Mouse (Mus musculus) midbrain, embryonic 15.5 days (tissue): Measurements from ENCODE around the gene Fxn. TPM values are rescaled to one million over a fixed set of nuclear protein-coding genes. Genes with fewer than 3 reads are reported as not detected.
A peak's percentile ranks its signal among the peaks of the same experiment; 100 is the strongest.

Source experiments
- ATAC-seq: fragments of 200-750 bp; cut with Nextera tagmentation; replicated peaks from 2 replicates; pipeline ENCODE4 v1.8.0; 2017; ENCODE audit warnings: moderate TSS enrichment
- H3K27ac ChIP-seq: fragments of 300-500 bp; sonication (generic); 2 replicates; pipeline ENCODE4 v1.5.1; 2015; ENCODE audit warnings: mild to moderate bottlenecking, inconsistent platforms
- H3K27me3 ChIP-seq: fragments of 300-500 bp; sonication (generic); replicated peaks from 2 replicates; pipeline ENCODE4 v1.6.1; 2015; ENCODE audit warnings: inconsistent platforms
- H3K36me3 ChIP-seq: fragments of 300-500 bp; sonication (generic); replicated peaks from 2 replicates; pipeline ENCODE4 v1.6.1; 2015; ENCODE audit warnings: inconsistent platforms
- H3K4me1 ChIP-seq: fragments of 300-500 bp; sonication (generic); 2 replicates; pipeline ENCODE4 v1.6.1; 2015; ENCODE audit warnings: inconsistent platforms
- H3K4me2 ChIP-seq: fragments of 300-500 bp; sonication (generic); 2 replicates; pipeline ENCODE4 v1.6.1; 2015; ENCODE audit warnings: inconsistent platforms, mild to moderate bottlenecking, moderate library complexity
- H3K4me3 ChIP-seq: fragments of 300-500 bp; sonication (generic); 2 replicates; pipeline ENCODE4 v1.5.1; 2015; ENCODE audit warnings: mild to moderate bottlenecking, inconsistent platforms
- H3K9ac ChIP-seq: fragments of 300-500 bp; sonication (generic); 2 replicates; pipeline ENCODE4 v1.6.1; 2015; ENCODE audit warnings: mild to moderate bottlenecking, inconsistent platforms
- H3K9me3 ChIP-seq: fragments of 300-500 bp; sonication (generic); 2 replicates; pipeline ENCODE4 v1.6.1; 2016; ENCODE audit warnings: inconsistent platforms
- WGBS: fragments of 180-500 bp; shearing (Covaris S2); methylation state at CpG from one replicate; pipeline ENCODE4 v1.1.7; 2015; ENCODE audit warnings: mixed read lengths; 5-methylcytosine and 5-hydroxymethylcytosine counted together
- polyA plus RNA-seq: library from polyadenylated mRNA; unstranded; fragments of >200 nt; fragmentation: Nextera tagmentation; extraction: Ambion mirVana; gene quantifications from 2 replicates; pipeline ENCODE4 v1.2.1, GENCODE M21; 2015

The Fxn gene
- polyA plus RNA-seq, 1 experiment from 2014 or later: 38.1 TPM

DNA sequence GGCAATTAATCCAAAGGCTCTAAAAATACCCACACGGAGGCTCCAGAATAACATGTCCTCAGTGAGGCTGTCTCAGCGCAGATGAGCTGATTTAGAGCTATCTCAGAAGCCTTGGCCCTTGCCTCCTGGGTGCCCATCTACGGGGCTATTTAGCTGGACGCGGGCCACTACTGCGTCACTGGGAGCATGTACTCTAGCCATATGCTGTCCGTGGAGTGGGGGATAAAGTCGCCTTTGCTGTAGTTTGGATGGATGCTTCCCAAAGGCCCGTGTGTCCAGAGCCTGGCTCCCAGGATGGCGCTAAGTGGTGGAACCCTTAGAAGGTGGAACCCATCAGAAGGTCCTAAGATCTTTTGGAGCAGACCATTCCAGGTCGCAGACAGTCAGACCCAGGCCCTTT lies 34.3 kb upstream of the Fxn start:
- no peak overlapping the region for H3K4me3 ChIP-seq
- H3K4me2 ChIP-seq: no peak overlapping the region
- H3K27ac ChIP-seq: no peak overlapping the region
- no peaks in the 10 kb centered on the region for H3K9me3 ChIP-seq
- WGBS: 95% methylated on average over 11 of the region's 11 CpGs
- ATAC-seq: no peak
- H3K36me3 ChIP-seq: no peaks in the 10 kb centered on the region
- peaks cover 12% of the 10 kb centered on the region; the same call in 1 of the 2 replicates for H3K4me1 ChIP-seq
- H3K27me3 ChIP-seq: no peaks in the 10 kb centered on the region
- H3K9ac ChIP-seq: no peak overlapping the region

DNA sequence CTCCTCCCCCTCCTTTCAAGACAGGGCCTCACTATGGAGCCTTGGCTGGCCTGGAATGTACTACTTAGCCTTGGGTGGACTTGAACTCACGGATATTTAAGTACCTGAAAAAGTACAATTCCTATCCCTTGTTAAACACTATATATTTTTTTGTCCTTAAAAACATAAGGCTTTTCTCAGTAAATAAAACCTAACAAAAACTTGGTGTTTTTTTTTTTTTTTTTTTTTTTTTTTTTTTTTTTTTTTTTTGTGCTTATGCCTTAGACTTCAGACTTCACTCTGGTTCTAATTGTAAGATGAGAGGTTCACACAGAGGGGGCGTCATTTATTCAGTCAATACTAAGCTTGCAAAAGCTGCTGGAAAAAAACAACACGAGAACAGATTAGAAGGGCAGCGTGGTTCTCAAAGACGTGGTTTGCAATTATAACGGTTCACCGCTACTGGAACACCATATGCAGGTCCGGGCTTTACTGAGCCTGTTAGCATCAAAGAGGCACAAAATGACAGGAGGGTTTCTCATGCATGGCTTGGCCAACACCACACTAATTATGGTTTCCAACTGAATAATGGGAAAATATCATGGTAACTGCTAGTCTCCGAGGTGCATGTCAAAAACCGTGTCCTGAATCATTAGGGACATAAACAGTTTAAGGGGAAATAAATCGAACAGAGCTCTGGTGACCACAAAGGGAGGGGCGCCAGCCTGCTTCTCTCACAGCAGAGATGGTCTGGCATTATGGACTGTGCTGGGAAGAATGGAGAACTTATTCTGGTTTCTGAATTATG lies 32.3 kb upstream of the Fxn start:
- no peaks in the 10 kb centered on the region for H3K9me3 ChIP-seq
- no peak overlapping the region for H3K27ac ChIP-seq
- no peak overlapping the region for H3K4me3 ChIP-seq
- peak; percentile 62 for ATAC-seq
- H3K9ac ChIP-seq: no peak overlapping the region
- H3K27me3 ChIP-seq: no peaks in the 10 kb centered on the region
- peaks cover 18% of the 10 kb centered on the region for H3K4me1 ChIP-seq
- H3K36me3 ChIP-seq: no peaks in the 10 kb centered on the region
- no peak overlapping the region for H3K4me2 ChIP-seq
- WGBS: 26% methylated on average over 12 of the region's 12 CpGs

DNA sequence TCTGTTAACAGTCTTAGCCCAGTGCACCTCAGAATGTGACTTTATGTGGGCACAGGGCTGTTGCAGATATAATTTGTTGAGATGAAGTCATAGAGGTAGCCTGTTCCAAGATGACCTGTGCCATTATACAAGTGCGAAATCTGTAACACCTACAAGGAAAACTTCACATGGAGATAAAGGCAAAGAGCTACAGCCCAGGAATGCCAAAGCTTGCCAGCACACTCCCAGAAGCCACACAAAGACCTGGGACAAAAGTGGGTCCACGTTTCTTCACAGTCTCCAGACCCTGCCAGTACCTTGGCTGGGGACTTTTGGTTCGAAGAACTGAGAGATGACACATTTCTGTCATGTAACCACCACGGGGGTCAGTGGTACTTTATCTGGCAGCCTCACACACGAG lies 31.6 kb upstream of the Fxn start:
- Histone ChIP-seq H3K36me3 (no peaks in the 10 kb centered on the region), H3K27ac (no peak overlapping the region), H3K9me3 (no peaks in the 10 kb centered on the region), H3K4me1 (peaks cover 20% of the 10 kb centered on the region), H3K4me2 (no peak overlapping the region), H3K27me3 (no peaks in the 10 kb centered on the region), H3K9ac (no peak overlapping the region), H3K4me3 (no peak overlapping the region)
- WGBS: 80% methylated on average over 5 of the region's 5 CpGs
- no peak for ATAC-seq

DNA sequence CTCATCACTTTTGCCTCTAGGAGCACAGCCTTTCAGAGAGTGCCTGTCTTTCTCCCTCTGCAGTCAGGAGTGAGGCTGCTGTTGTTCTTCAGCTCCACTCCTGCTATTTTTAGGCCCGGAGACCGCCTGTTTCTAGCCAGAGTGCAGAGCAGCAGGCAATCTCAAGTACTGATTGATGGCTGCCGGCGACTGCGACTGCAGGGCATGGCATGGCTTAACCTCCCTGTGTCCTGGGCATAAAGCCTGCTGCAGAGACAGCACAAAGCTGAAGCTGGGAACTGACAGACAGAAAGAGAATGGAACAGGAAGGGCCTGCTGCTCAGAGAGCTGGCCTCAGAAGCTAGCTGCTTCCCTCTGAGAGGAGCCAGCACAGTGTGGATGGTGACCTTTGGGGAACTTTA lies 27.9 kb upstream of the Fxn start:
- Histone ChIP-seq H3K9ac (no peak overlapping the region), H3K36me3 (no peaks in the 10 kb centered on the region), H3K4me2 (no peak overlapping the region), H3K27ac (peak overlapping the region; percentile 53), H3K4me3 (no peak overlapping the region), H3K9me3 (no peaks in the 10 kb centered on the region), H3K4me1 (peaks cover 17% of the 10 kb centered on the region), H3K27me3 (peaks cover 4% of the 10 kb centered on the region; the same call in 1 of the 2 replicates)
- WGBS: 3% methylated on average over 5 of the region's 5 CpGs
- peak; percentile 58; the same call in 1 of the 2 replicates for ATAC-seq

DNA sequence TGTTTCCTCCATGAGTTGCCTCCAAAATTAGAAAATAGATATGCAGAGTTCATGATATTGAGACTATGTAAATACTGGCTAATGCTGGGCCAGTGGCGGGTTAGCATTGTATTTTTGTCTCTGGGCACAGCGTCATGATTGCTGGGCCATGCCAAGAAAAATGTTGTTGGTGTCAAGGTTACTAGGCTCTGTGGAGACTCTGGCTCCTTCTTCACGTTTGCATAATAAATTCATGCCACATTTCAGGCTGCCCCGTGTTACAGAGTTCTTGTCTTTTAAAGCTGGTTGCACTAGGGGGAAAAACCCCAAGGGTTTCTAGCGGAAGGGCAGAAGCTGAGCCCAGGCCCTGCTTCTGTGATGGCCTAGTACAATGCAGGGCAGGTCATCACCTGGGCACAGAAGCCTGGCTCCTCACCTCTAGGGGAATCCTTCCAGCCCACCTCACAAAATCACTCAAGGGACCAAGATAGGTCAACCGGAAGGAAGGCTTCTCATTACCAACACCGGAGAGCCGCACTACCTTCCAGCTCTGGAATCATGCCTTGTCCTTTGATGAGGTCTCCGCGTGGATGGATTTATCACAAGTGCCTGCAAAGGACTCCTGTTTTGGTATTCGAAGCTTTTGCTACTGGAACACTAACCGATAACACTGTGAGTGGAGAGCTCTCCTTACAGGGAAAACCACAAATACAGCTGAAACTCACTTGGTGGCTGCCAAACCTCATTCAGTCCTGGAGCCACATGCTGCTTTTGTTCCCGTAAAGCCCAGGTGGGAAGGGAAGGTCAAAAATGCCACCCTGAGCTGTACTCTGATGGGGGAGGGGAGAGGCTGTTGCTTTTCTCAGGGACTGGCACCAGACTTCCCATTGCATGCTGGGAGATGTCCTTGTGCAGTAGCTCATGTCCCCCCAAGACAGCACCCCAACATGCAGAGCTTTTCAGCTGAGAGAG lies 27.1 kb upstream of the Fxn start:
- H3K27ac ChIP-seq: peak overlapping the region; percentile 53
- 0 out of 2 replicates have a peak, but pooled peaks have one; percentile 17 for ATAC-seq
- no peak overlapping the region for H3K4me2 ChIP-seq
- H3K36me3 ChIP-seq: no peaks in the 10 kb centered on the region
- H3K9ac ChIP-seq: no peak overlapping the region
- no peak overlapping the region for H3K4me3 ChIP-seq
- WGBS: 64% methylated on average over 13 of the region's 13 CpGs
- peaks cover 5% of the 10 kb centered on the region; the same call in 1 of the 2 replicates for H3K27me3 ChIP-seq
- no peaks in the 10 kb centered on the region for H3K9me3 ChIP-seq
- peaks cover 12% of the 10 kb centered on the region for H3K4me1 ChIP-seq

DNA sequence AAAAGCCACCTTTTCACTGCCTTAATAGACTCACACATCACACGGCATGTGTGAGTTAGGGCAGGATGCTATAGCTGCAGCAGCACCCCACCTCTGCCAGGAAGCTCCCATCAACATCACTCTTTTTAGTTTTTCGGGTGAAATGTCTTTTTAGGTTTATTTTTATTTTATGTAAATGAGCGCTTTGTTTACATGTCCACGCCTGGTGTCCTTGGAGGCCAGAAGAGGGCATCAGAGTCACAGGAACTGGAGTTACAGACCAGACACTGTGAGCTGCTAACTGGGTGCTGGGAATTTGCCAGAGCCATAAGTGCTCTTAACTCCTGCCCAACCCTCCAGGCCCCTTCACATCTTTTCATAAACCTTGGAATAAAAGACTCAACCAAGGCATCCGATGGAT lies 25.9 kb upstream of the Fxn start:
- Histone ChIP-seq H3K4me1 (peaks cover 21% of the 10 kb centered on the region), H3K27ac (no peak overlapping the region), H3K36me3 (no peaks in the 10 kb centered on the region), H3K4me2 (no peak overlapping the region), H3K9ac (no peak overlapping the region), H3K27me3 (peaks cover 5% of the 10 kb centered on the region; the same call in 1 of the 2 replicates), H3K4me3 (no peak overlapping the region), H3K9me3 (no peaks in the 10 kb centered on the region)
- no peak for ATAC-seq
- WGBS: 93% methylated on average over 5 of the region's 5 CpGs

DNA sequence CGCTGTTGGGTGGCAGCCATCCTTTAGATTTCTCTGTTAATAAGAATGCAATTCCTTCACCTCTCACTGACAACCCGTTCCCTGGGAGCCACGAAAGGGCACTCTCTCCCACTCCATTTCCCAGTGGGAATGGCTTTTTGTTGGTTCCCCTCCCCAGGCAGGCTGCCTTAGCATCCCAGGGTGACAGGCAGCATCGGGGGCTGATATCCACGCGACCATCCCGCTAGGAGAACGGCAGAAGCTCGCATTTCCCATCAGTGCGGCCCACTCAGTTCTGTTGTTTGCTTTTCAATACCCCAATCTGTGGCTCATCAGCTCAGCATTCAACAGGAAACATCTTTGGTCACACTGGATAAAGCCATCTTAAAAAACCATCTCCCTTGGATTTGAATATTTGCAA lies 21.8 kb upstream of the Fxn start:
- WGBS: 15% methylated on average over 10 of the region's 10 CpGs
- peaks cover 5% of the 10 kb centered on the region; the same call in 1 of the 2 replicates for H3K27me3 ChIP-seq
- no peak overlapping the region for H3K4me2 ChIP-seq
- no peak overlapping the region; the same call in 1 of the 2 replicates for H3K27ac ChIP-seq
- ATAC-seq: no peak
- no peak overlapping the region for H3K4me3 ChIP-seq
- no peaks in the 10 kb centered on the region for H3K36me3 ChIP-seq
- H3K9ac ChIP-seq: no peak overlapping the region
- H3K9me3 ChIP-seq: no peaks in the 10 kb centered on the region
- H3K4me1 ChIP-seq: peaks cover 12% of the 10 kb centered on the region

DNA sequence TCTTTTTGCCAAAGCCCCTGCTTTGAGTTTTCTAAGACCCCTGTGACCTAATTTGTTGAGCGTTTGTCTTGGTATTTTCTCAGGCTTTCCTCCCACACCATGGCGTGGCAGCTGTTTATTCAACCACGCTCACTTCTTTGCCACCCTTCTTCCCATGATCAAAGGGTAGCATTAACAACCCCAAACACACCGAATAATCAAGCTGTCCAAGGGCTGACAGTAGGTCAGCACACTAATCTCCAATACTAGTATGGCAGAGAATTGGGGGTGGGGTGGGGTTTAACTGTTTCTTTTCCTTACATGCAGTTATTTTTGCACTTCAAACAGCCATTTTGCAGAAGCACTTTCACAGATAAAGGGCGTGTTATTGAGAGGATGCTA lies 21.4 kb upstream of the Fxn start:
- Histone ChIP-seq H3K27ac (no peak overlapping the region; the same call in 1 of the 2 replicates), H3K4me3 (no peak overlapping the region), H3K4me1 (peaks cover 12% of the 10 kb centered on the region), H3K4me2 (peak overlapping the region; percentile 11), H3K36me3 (no peaks in the 10 kb centered on the region), H3K27me3 (peaks cover 5% of the 10 kb centered on the region; the same call in 1 of the 2 replicates), H3K9me3 (no peaks in the 10 kb centered on the region), H3K9ac (no peak overlapping the region)
- peak; percentile 35; the same call in 1 of the 2 replicates for ATAC-seq
- 9% methylated on average over 5 of the region's 5 CpGs for WGBS

DNA sequence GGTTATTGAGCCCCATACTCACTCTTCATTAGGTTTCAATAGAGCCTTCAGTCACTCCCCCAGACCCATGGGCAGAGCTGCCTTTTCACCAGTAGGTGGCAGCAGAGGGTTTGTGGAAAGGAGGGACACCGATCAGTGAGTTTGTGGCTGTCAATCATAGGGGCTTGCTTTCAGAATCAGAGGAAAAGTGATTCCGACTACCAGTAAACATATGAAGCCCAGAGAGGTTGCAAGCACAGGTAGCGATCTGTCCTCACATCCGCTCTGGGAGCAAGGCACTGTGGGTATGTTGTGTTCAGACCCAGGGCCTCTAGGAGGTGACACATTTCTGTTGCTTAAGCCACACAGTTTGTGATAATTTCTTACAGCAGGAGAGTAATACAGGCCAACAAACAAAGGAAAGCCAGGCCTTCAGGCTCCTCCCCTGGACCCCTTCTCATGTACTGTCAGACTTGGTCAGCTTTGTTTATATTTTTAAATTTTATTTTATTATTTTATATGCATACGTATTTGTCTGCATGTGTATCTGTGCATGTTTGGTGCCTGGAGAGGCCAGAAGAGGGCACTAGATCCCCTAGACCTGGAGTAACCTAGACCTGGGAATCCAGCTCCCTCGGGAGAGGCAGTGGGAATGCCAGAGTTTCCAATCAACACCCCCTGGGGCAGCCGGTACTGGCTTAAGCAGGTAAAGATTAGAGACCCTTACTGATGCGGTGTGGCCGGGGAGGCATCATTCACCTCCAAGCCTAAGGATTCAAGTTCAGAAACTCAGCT lies 20.8 kb upstream of the Fxn start:
- Histone ChIP-seq H3K36me3 (no peaks in the 10 kb centered on the region), H3K27ac (0 out of 2 replicates have a peak overlapping the region, but pooled peaks have one; percentile 31), H3K4me2 (peak overlapping the region; percentile 47), H3K9me3 (no peaks in the 10 kb centered on the region), H3K27me3 (peaks cover 5% of the 10 kb centered on the region; the same call in 1 of the 2 replicates), H3K9ac (no peak overlapping the region), H3K4me1 (peaks cover 12% of the 10 kb centered on the region), H3K4me3 (peak overlapping the region; percentile 27)
- ATAC-seq: peak; percentile 94
- under 1% methylated on average over 9 of the region's 9 CpGs for WGBS

DNA sequence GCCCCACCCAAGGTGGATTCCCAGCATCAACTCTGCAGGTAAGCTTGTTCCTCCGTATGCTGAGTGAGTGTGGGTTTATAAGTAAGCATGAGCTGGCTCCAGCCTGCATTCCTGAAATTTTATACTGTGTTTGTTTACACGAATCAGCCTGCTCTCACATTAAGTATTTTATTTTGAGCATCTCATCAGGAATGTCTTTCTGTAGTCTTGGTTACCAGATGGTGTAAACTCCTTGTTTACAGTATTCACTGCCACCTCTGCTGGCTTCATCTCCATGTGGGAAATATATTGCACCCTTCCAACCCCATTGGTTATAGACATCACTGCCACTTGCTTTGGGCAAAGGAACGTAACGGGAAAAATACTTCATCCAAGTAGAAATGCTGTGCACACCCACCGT lies 13.1 kb upstream of the Fxn start:
- 88% methylated on average over 5 of the region's 5 CpGs for WGBS

DNA sequence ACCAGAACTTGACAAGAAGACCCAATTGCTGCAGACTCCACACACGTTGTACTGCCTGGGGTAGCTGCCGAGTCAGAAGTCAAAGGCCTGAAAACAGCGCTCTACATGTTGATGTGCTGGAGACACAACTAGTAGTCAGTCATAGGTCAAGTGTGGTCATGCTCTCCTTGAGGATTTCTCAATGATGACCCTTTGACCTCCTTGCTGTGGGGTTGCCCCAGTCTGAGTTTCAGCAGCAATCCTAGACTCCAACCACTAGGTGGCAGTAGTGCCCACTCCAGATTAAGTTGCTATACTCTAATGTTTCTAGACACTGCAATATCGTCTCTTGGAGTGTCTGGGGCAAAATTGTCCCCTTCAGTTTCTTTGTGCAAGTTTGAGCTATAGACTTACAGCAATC lies 3.8 kb upstream of the Fxn start:
- Histone ChIP-seq H3K4me1 (peaks cover 7% of the 10 kb centered on the region), H3K27me3 (no peaks in the 10 kb centered on the region), H3K9ac (no peak overlapping the region), H3K27ac (no peak overlapping the region), H3K4me3 (no peak overlapping the region), H3K4me2 (no peak overlapping the region), H3K9me3 (no peaks in the 10 kb centered on the region), H3K36me3 (no peaks in the 10 kb centered on the region)
- no peak for ATAC-seq
- WGBS: 61% methylated on average over 4 of the region's 4 CpGs

More for the DNA sequence above, 13.1 kb upstream of the Fxn start:
- H3K27me3 ChIP-seq: no peaks in the 10 kb centered on the region
- no peak overlapping the region for H3K4me3 ChIP-seq
- no peaks in the 10 kb centered on the region for H3K4me1 ChIP-seq
- no peaks in the 10 kb centered on the region for H3K36me3 ChIP-seq
- no peak overlapping the region for H3K27ac ChIP-seq
- H3K9me3 ChIP-seq: no peaks in the 10 kb centered on the region
- no peak overlapping the region for H3K9ac ChIP-seq
- no peak overlapping the region for H3K4me2 ChIP-seq
- no peak for ATAC-seq
